Mouse (Mus musculus) limb, embryonic 14.5 days (tissue): ENCODE data around the gene Sap30bp. TPM values are rescaled to one million over a fixed set of nuclear protein-coding genes. Genes with fewer than 3 reads are reported as not detected.

Experiments used
- ATAC-seq: fragments of 200-750 bp; cut with Nextera tagmentation; 2 replicates; pipeline ENCODE4 v1.8.0; 2017; ENCODE audit warnings: low read depth, moderate number of reproducible peaks, moderate TSS enrichment; ENCODE audit not compliant: low FRiP score
- DNase-seq: peaks from one replicate; pipeline ENCODE4 v3.0.0-alpha.2; 2015; ENCODE audit warnings: low spot score
- H3K27ac ChIP-seq: fragments of 300-500 bp; sonication (generic); replicated peaks from 2 replicates; pipeline ENCODE4 v1.5.1; 2014; ENCODE audit warnings: low read depth, mild to moderate bottlenecking, low read length, moderate library complexity, mixed read lengths
- H3K27me3 ChIP-seq: fragments of 300-500 bp; sonication (generic); 2 replicates; pipeline ENCODE4 v1.6.1; 2014; ENCODE audit warnings: low read length, mixed read lengths; ENCODE audit not compliant: control insufficient read depth, insufficient read depth
- H3K36me3 ChIP-seq: fragments of 300-500 bp; sonication (generic); 2 replicates; pipeline ENCODE4 v1.6.1; 2014; ENCODE audit warnings: mild to moderate bottlenecking, low read length, moderate library complexity, mixed read lengths; ENCODE audit not compliant: control insufficient read depth, insufficient read depth
- H3K4me1 ChIP-seq: fragments of 300-500 bp; sonication (generic); 2 replicates; pipeline ENCODE4 v1.6.1; 2014; ENCODE audit warnings: antibody characterized with exemption, low read length, mixed read lengths; ENCODE audit not compliant: control insufficient read depth, insufficient read depth
- H3K4me2 ChIP-seq: fragments of 300-500 bp; sonication (generic); replicated peaks from 2 replicates; pipeline ENCODE4 v1.6.1; 2014; ENCODE audit warnings: low read depth, mild to moderate bottlenecking, low read length, moderate library complexity; ENCODE audit not compliant: severe bottlenecking
- H3K4me3 ChIP-seq: fragments of 300-500 bp; sonication (generic); replicated peaks from 2 replicates; pipeline ENCODE4 v1.5.1; 2014; ENCODE audit warnings: low read length
- H3K9ac ChIP-seq: fragments of 300-500 bp; sonication (generic); 2 replicates; pipeline ENCODE4 v1.6.1; 2014; ENCODE audit warnings: mild to moderate bottlenecking, low read depth, low read length, moderate library complexity; ENCODE audit not compliant: severe bottlenecking
- H3K9me3 ChIP-seq: fragments of 300-500 bp; sonication (generic); 2 replicates; pipeline ENCODE4 v1.6.1; 2016; ENCODE audit warnings: low read length; ENCODE audit not compliant: control insufficient read depth
- POLR2A ChIP-seq: fragments of 200-500 bp; IDR thresholded peaks from 2 replicates; pipeline ENCODE4 v1.8.0; 2012; ENCODE audit warnings: inconsistent platforms, mild to moderate bottlenecking, moderate library complexity, borderline replicate concordance; ENCODE audit not compliant: insufficient read depth, insufficient read length; ENCODE audit errors: extremely low read depth
- WGBS: fragments of 180-500 bp; shearing (Covaris S2); extraction: QIAGEN DNeasy Blood & Tissue Kit; methylation state at CpG from one replicate; pipeline ENCODE4 v1.1.7; 2014; 5-methylcytosine and 5-hydroxymethylcytosine counted together
- polyA plus RNA-seq, 2 experiments: library from polyadenylated mRNA; depleted of rRNA in 1 of 2; stranded (reverse) in 1 of 2; unstranded in 1 of 2; fragments of >200 nt; fragmentation: Nextera tagmentation in 1 of 2; extraction: Ambion mirVana in 1 of 2; gene quantifications; 2 replicates each; pipeline versions ENCODE4 v1.2.1 to v1.2.3; 2012 to 2014

The Sap30bp gene
- polyA plus RNA-seq, 2 experiments: 36.9 to 52.6 TPM

DNA sequence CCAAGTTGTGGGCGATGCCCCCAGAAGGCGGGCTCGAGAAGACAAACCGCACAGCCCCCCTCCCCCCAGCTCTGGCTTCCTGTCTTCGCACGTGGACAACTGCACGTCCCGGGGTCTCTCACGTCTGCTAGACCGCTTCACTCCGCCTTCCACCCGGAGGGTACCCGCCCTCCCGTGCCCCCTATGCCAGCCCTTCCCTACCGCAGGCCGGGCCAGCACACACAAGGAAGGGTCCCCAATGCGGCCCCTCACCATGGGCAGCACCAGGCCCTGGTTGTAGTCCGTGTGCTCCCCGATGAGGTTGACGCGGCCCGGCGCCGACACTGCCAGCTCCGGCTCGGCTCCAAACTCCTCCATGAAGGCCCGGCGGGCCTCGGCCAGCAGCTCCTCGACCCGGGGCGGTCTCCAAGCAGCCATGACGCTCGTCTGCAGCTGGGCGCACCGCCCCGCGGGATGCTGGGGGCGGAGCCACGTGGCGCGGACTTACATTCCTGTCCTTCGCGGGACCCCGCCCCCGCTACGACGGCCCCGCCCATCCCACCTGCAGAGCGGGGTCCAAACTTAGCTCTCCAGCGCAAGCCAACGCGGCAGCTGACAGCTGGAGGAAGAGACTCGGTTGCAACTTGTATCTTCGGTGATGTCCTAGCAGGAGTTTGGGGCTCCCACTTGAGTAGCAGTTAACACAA lies 79.3 kb downstream of the Sap30bp start, which contains the start of gene Galk1:
Gene Galk1, minus strand, starts transcription at position 458 of the 686 bp plus-strand sequence.
- H3K27me3 ChIP-seq: no peaks in the 10 kb centered on the region
- peaks cover 31% of the 10 kb centered on the region for H3K36me3 ChIP-seq
- no peaks in the 10 kb centered on the region for H3K9me3 ChIP-seq
- DNase-seq (peak; percentile 94), ATAC-seq (peak; percentile 90)
- H3K4me2 ChIP-seq: peak within 1 kb of the TSS; percentile 66
- peaks cover 15% of the 10 kb centered on the region for H3K4me1 ChIP-seq
- peak within 1 kb of the TSS; percentile 82 for H3K9ac ChIP-seq
- H3K27ac ChIP-seq: peak within 1 kb of the TSS; percentile 96
- TF ChIP-seq POLR2A: peak; percentile 64; the same call in 1 of the 2 replicates
- under 1% methylated on average over 50 of the region's 55 CpGs for WGBS
- H3K4me3 ChIP-seq: peak within 1 kb of the TSS; percentile 72

DNA sequence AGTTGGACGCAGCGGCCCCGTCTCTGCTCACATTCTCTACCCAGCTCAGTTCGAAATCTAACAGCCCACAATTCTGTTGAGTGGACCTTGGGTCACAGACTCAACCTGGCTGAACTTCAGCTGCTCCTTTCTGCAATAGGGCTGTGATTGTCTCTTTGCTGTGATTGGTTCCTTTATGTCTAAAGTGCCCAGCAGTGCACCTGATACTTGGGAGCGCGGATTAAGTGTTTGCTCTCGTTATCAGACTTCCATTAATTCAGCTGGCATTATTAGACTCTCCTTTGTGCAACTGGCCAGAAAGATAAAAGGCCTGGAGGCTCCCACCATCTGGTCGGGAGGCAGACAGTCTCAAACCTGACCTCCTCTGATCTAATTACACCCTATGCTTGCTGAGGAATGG lies 81.7 kb downstream of the Sap30bp start:
- no peak overlapping the region for H3K4me2 ChIP-seq
- no peak overlapping the region for H3K9ac ChIP-seq
- no peak for ATAC-seq
- DNase-seq: no peak
- H3K36me3 ChIP-seq: peaks cover 10% of the 10 kb centered on the region
- 66% methylated on average over 8 of the region's 8 CpGs for WGBS
- H3K27me3 ChIP-seq: no peaks in the 10 kb centered on the region
- H3K4me1 ChIP-seq: peaks cover 15% of the 10 kb centered on the region
- no peaks in the 10 kb centered on the region for H3K9me3 ChIP-seq
- H3K27ac ChIP-seq: no peak overlapping the region
- no peak for TF ChIP-seq POLR2A
- H3K4me3 ChIP-seq: no peak overlapping the region

Other genes starting within 250 kb of the Sap30bp start
- 61.5 and 62.7 TPM in 2 replicates for gene Grb2, start 224.7 kb upstream of the Sap30bp start, polyA plus RNA-seq (2012; rRNA removed)
- 53.8 and 58.0 TPM in 2 replicates for gene Grb2, start 224.7 kb upstream of the Sap30bp start, polyA plus RNA-seq (2014; fragmentation: Nextera tagmentation; extraction: Ambion mirVana)
- 46.8 and 68.8 TPM in 2 replicates for gene Tmem94, start 167.8 kb upstream of the Sap30bp start, polyA plus RNA-seq (2012; rRNA removed)
- gene Tmem94, start 167.8 kb upstream of the Sap30bp start, polyA plus RNA-seq (2014; fragmentation: Nextera tagmentation; extraction: Ambion mirVana): 17.9 and 18.8 TPM in 2 replicates
- gene Caskin2, start 119.6 kb upstream of the Sap30bp start, polyA plus RNA-seq (2012; rRNA removed): 34.6 and 44.7 TPM in 2 replicates
- gene Caskin2, start 119.6 kb upstream of the Sap30bp start, polyA plus RNA-seq (2014; fragmentation: Nextera tagmentation; extraction: Ambion mirVana): 17.3 and 21.2 TPM in 2 replicates
- 32.6 and 40.0 TPM in 2 replicates for gene Tsen54, start 118.6 kb upstream of the Sap30bp start, polyA plus RNA-seq (2012; rRNA removed)
- gene Tsen54, start 118.6 kb upstream of the Sap30bp start, polyA plus RNA-seq (2014; fragmentation: Nextera tagmentation; extraction: Ambion mirVana): 28.1 and 30.2 TPM in 2 replicates
- 11.2 and 12.6 TPM in 2 replicates for gene Llgl2, start 109.2 kb upstream of the Sap30bp start, polyA plus RNA-seq (2012; rRNA removed)
- gene Llgl2, start 109.2 kb upstream of the Sap30bp start, polyA plus RNA-seq (2014; fragmentation: Nextera tagmentation; extraction: Ambion mirVana): 12.3 and 13.3 TPM in 2 replicates
- 0.55 and 1.3 TPM in 2 replicates for gene Myo15b, start 74.9 kb upstream of the Sap30bp start, polyA plus RNA-seq (2012; rRNA removed)
- gene Myo15b, start 74.9 kb upstream of the Sap30bp start, polyA plus RNA-seq (2014; fragmentation: Nextera tagmentation; extraction: Ambion mirVana): 0.54 and 0.56 TPM in 2 replicates
- gene Smim5, start 33.3 kb upstream of the Sap30bp start, polyA plus RNA-seq (2012; rRNA removed): 9.8 and 10.5 TPM in 2 replicates
- gene Smim5, start 33.3 kb upstream of the Sap30bp start, polyA plus RNA-seq (2014; fragmentation: Nextera tagmentation; extraction: Ambion mirVana): 16.0 and 17.5 TPM in 2 replicates
- gene Smim6, start 21.3 kb upstream of the Sap30bp start, polyA plus RNA-seq (2012; rRNA removed): 0.52 and 0.77 TPM in 2 replicates
- gene Smim6, start 21.3 kb upstream of the Sap30bp start, polyA plus RNA-seq (2014; fragmentation: Nextera tagmentation; extraction: Ambion mirVana): 0.83 and 0.89 TPM in 2 replicates
- 27.9 and 28.0 TPM in 2 replicates for gene Recql5, start 195 bp downstream of the Sap30bp start, polyA plus RNA-seq (2012; rRNA removed)
- gene Recql5, start 195 bp downstream of the Sap30bp start, polyA plus RNA-seq (2014; fragmentation: Nextera tagmentation; extraction: Ambion mirVana): 16.1 and 18.3 TPM in 2 replicates
- 11.3 and 11.6 TPM in 2 replicates for gene Itgb4, start 41.4 kb downstream of the Sap30bp start, polyA plus RNA-seq (2012; rRNA removed)
- 12.5 TPM in 2 replicates for gene Itgb4, start 41.4 kb downstream of the Sap30bp start, polyA plus RNA-seq (2014; fragmentation: Nextera tagmentation; extraction: Ambion mirVana)
- 115 and 139 TPM in 2 replicates for gene Galk1, start 79.4 kb downstream of the Sap30bp start, polyA plus RNA-seq (2012; rRNA removed)
- gene Galk1, start 79.4 kb downstream of the Sap30bp start, polyA plus RNA-seq (2014; fragmentation: Nextera tagmentation; extraction: Ambion mirVana): 162 and 164 TPM in 2 replicates
- gene H3f3b, start 94.7 kb downstream of the Sap30bp start, polyA plus RNA-seq (2012; rRNA removed): 871 and 951 TPM in 2 replicates
- gene H3f3b, start 94.7 kb downstream of the Sap30bp start, polyA plus RNA-seq (2014; fragmentation: Nextera tagmentation; extraction: Ambion mirVana): 1,919 and 2,014 TPM in 2 replicates
- gene Unk, start 97.0 kb downstream of the Sap30bp start, polyA plus RNA-seq (2012; rRNA removed): 80.3 and 99.4 TPM in 2 replicates
- 33.1 and 39.2 TPM in 2 replicates for gene Unk, start 97.0 kb downstream of the Sap30bp start, polyA plus RNA-seq (2014; fragmentation: Nextera tagmentation; extraction: Ambion mirVana)
- gene Unc13d, start 144.7 kb downstream of the Sap30bp start, polyA plus RNA-seq (2012; rRNA removed): 4.1 and 4.3 TPM in 2 replicates
- 3.4 and 3.8 TPM in 2 replicates for gene Unc13d, start 144.7 kb downstream of the Sap30bp start, polyA plus RNA-seq (2014; fragmentation: Nextera tagmentation; extraction: Ambion mirVana)
- gene Wbp2, start 153.7 kb downstream of the Sap30bp start, polyA plus RNA-seq (2012; rRNA removed): 58.6 and 76.2 TPM in 2 replicates
- gene Wbp2, start 153.7 kb downstream of the Sap30bp start, polyA plus RNA-seq (2014; fragmentation: Nextera tagmentation; extraction: Ambion mirVana): 56.8 and 57.7 TPM in 2 replicates
- gene Trim47, start 193.9 kb downstream of the Sap30bp start, polyA plus RNA-seq (2012; rRNA removed): 25.5 and 35.2 TPM in 2 replicates
- gene Trim47, start 193.9 kb downstream of the Sap30bp start, polyA plus RNA-seq (2014; fragmentation: Nextera tagmentation; extraction: Ambion mirVana): 25.1 and 28.5 TPM in 2 replicates
- gene Trim65, start 197.8 kb downstream of the Sap30bp start, polyA plus RNA-seq (2012; rRNA removed): 4.9 and 6.2 TPM in 2 replicates
- gene Trim65, start 197.8 kb downstream of the Sap30bp start, polyA plus RNA-seq (2014; fragmentation: Nextera tagmentation; extraction: Ambion mirVana): 3.1 and 4.1 TPM in 2 replicates
- 52.6 and 56.4 TPM in 2 replicates for gene Mrpl38, start 205.6 kb downstream of the Sap30bp start, polyA plus RNA-seq (2012; rRNA removed)
- 85.8 and 86.5 TPM in 2 replicates for gene Mrpl38, start 205.6 kb downstream of the Sap30bp start, polyA plus RNA-seq (2014; fragmentation: Nextera tagmentation; extraction: Ambion mirVana)
- gene Fbf1, start 234.9 kb downstream of the Sap30bp start, polyA plus RNA-seq (2012; rRNA removed): 77.7 and 82.6 TPM in 2 replicates
- gene Fbf1, start 234.9 kb downstream of the Sap30bp start, polyA plus RNA-seq (2014; fragmentation: Nextera tagmentation; extraction: Ambion mirVana): 26.4 and 34.8 TPM in 2 replicates